Mouse (Mus musculus) myocyte (in vitro differentiated cells): Measurements from ENCODE around the gene Trmt10b. TPM values are rescaled to one million over a fixed set of nuclear protein-coding genes. Genes with fewer than 3 reads are reported as not detected.

Experiments used
- H3K27me3 ChIP-seq: one replicate; pipeline ENCODE4 v1.6.1; 2011; ENCODE audit not compliant: control insufficient read depth, insufficient read depth, insufficient read length
- H3K36me3 ChIP-seq: one replicate; pipeline ENCODE4 v1.6.1; 2011; ENCODE audit not compliant: control insufficient read depth, insufficient read depth
- H3K4me2 ChIP-seq: one replicate; pipeline ENCODE4 v1.6.1; 2011; ENCODE audit warnings: low read depth, control low read depth
- H3K4me3 ChIP-seq: one replicate; pipeline ENCODE4 v1.5.1; 2011; ENCODE audit warnings: mild to moderate bottlenecking, control low read depth, moderate library complexity
- H3K79me2 ChIP-seq: one replicate; pipeline ENCODE4 v1.6.1; 2011; ENCODE audit not compliant: control insufficient read depth, insufficient read depth
- H3ac ChIP-seq: one replicate; pipeline ENCODE4 v1.6.1; 2011; ENCODE audit not compliant: control insufficient read depth, insufficient read length
- CEBPB ChIP-seq: IDR thresholded peaks from 2 replicates; pipeline ENCODE4 v1.6.1; 2011; ENCODE audit warnings: mild to moderate bottlenecking, moderate library complexity; ENCODE audit not compliant: poor library complexity, insufficient read depth, severe bottlenecking
- E2F4 ChIP-seq: IDR thresholded peaks from one replicate; pipeline ENCODE4 v1.6.1; 2011; ENCODE audit warnings: mild to moderate bottlenecking, control low read depth, moderate library complexity; ENCODE audit not compliant: insufficient read depth
- MAX ChIP-seq: IDR thresholded peaks from one replicate; pipeline ENCODE4 v1.6.1; 2011; ENCODE audit warnings: low read depth, mild to moderate bottlenecking, control low read depth
- MYOD1 ChIP-seq, 3 experiments: IDR thresholded peaks; one replicate each; pipeline ENCODE4 v1.6.1; 2011; ENCODE audit warnings: control low read depth in 2 of 3, low read depth in 2 of 3, mild to moderate bottlenecking in 2 of 3, moderate library complexity in 1 of 3; ENCODE audit not compliant: insufficient read length in 2 of 3, control insufficient read depth in 1 of 3
- MYOG ChIP-seq, 3 experiments: IDR thresholded peaks; one replicate each; pipeline ENCODE4 v1.6.1; 2011; ENCODE audit warnings: control low read depth in 2 of 3, low read depth in 2 of 3, mild to moderate bottlenecking in 2 of 3; ENCODE audit not compliant: insufficient read length in 2 of 3, control insufficient read depth in 1 of 3, insufficient read depth in 1 of 3
- POLR2A ChIP-seq: IDR thresholded peaks from one replicate; pipeline ENCODE4 v1.6.1; 2011; ENCODE audit warnings: low read depth, mild to moderate bottlenecking, control low read depth, moderate library complexity; ENCODE audit not compliant: insufficient read length
- POLR2AphosphoS2 ChIP-seq: IDR thresholded peaks from one replicate; pipeline ENCODE4 v1.6.1; 2011; ENCODE audit warnings: low read depth, control low read depth; ENCODE audit not compliant: insufficient read length
- REST ChIP-seq: IDR thresholded peaks from one replicate; pipeline ENCODE4 v1.6.1; 2011; ENCODE audit warnings: mild to moderate bottlenecking, control low read depth, moderate library complexity; ENCODE audit not compliant: insufficient read depth, insufficient read length
- SRF ChIP-seq: IDR thresholded peaks from one replicate; pipeline ENCODE4 v1.6.1; 2011; ENCODE audit warnings: low read depth; ENCODE audit not compliant: control insufficient read depth, insufficient read length
- TCF12 ChIP-seq: IDR thresholded peaks from one replicate; pipeline ENCODE4 v1.6.1; 2011; ENCODE audit warnings: mild to moderate bottlenecking, control low read depth; ENCODE audit not compliant: poor library complexity, insufficient read depth, severe bottlenecking
- TCF3 ChIP-seq: IDR thresholded peaks from one replicate; pipeline ENCODE4 v1.6.1; 2011; ENCODE audit warnings: low read depth, control low read depth; ENCODE audit not compliant: insufficient read length
- USF1 ChIP-seq: IDR thresholded peaks from one replicate; pipeline ENCODE4 v1.6.1; 2011; ENCODE audit warnings: low read depth, mild to moderate bottlenecking, control low read depth, moderate library complexity
- polyA plus RNA-seq: library from polyadenylated mRNA; unstranded; fragments of >200 nt; fragmentation: generic; extraction: Trizol; gene quantifications from one replicate; pipeline ENCODE4 v1.2.1, GENCODE M21; 2012; ENCODE audit warnings: missing spikeins

Gene Trmt10b
- polyA plus RNA-seq, 1 experiment, result 4.4 TPM

DNA sequence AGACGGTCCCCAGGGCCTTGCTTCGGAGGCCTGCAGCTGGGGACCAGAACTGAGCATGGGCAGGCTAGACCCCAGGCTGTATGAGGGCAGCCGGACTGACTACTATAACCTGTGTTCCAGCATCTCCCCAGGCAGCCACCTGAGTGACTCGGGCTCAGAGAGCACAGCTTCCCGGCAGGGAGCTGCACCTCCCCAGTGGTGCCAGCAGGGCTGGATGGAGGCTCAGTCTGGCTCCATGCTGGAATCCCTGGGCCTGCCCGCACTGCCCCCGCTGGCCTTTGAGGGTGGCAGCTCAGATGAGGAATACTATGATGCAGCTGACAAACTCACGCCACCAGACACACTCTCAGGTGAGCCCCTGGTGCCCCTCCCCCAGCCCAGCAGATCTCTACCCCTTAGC, 17.6 kb upstream of the Trmt10b start:
- no peaks in the 10 kb centered on the region for H3K27me3 ChIP-seq
- no peak overlapping the region for H3K4me2 ChIP-seq
- H3ac ChIP-seq, result no peak overlapping the region
- no peaks in the 10 kb centered on the region for H3K79me2 ChIP-seq
- H3K4me3 ChIP-seq, result no peak overlapping the region
- TF ChIP-seq TCF12, result no peak
- peaks cover 13% of the 10 kb centered on the region for H3K36me3 ChIP-seq

DNA sequence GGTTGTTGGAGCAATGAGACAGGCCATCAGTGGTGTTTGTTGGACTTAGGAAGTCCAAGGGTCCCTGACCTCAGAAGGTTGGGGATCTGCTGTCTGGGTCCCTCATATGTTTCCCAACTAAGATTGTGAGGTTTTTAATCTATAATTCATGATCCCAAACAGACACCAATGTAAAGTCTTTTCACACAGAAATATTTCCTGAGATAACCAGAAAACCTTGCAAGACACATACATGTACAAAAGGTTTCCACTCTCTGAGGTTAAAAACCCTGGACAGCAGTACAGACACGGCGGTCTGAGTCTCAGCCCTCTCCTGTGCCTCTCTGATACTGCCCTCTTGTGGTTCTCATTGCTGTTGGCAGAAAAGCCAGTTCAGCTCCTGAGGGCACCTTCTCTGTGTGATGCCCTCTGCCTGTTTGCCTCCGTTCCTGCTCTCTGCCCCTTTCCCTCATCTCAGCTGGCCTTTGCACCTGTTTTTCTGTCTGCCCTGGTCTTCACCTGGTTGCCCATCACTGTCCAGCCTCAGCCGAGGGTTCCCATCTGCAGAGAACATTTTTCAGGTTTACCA, 16.9 kb upstream of the Trmt10b start:
- no peak overlapping the region for H3K4me2 ChIP-seq
- no peaks in the 10 kb centered on the region for H3K27me3 ChIP-seq
- no peaks in the 10 kb centered on the region for H3K79me2 ChIP-seq
- H3ac ChIP-seq, result no peak overlapping the region
- TF ChIP-seq USF1, result no peak
- no peak for TF ChIP-seq CEBPB
- TF ChIP-seq TCF3, result no peak
- TF ChIP-seq MYOG (IDR thresholded peaks at IDR 0.05; ENCODE audit: control insufficient read depth in 1 of 3, insufficient read depth in 1 of 3, insufficient read length in 2 of 3, low read depth in 2 of 3), result no peak
- TF ChIP-seq POLR2A, result no peak
- no peak for TF ChIP-seq MAX
- TF ChIP-seq SRF, result no peak
- no peak for TF ChIP-seq E2F4
- no peak for TF ChIP-seq TCF12
- TF ChIP-seq POLR2AphosphoS2, result no peak
- TF ChIP-seq MYOD1 (IDR thresholded peaks at IDR 0.05; ENCODE audit: control insufficient read depth in 1 of 3, insufficient read length in 2 of 3, low read depth in 2 of 3), result no peak
- no peak overlapping the region for H3K4me3 ChIP-seq
- H3K36me3 ChIP-seq, result peaks cover 14% of the 10 kb centered on the region

DNA sequence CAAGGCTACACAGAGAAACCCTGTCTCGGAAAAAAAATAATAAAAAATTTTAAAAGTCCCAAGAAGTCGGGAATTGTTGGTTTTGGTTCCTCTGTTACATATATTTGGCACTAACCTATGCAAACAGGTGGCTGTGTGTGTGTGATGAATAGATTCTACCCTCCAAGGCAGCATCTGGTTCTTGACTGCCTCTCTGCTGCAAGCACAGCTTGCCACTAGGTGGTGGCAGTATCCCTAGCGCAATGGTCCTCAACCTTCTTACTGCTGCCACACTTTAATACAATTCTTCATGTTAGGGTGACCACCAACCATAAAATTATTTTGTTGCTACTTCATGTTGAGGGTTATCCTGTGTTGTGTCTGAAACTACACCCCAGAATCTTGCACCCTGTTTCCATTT, 10.6 kb upstream of the Trmt10b start:
- no peak overlapping the region for H3ac ChIP-seq
- no peak for TF ChIP-seq POLR2AphosphoS2
- TF ChIP-seq USF1, result no peak
- TF ChIP-seq TCF3, result no peak
- TF ChIP-seq CEBPB, result no peak
- no peak for TF ChIP-seq SRF
- TF ChIP-seq MAX, result no peak
- TF ChIP-seq REST, result no peak
- TF ChIP-seq MYOG (IDR thresholded peaks at IDR 0.05; ENCODE audit: control insufficient read depth in 1 of 3, insufficient read depth in 1 of 3, insufficient read length in 2 of 3, low read depth in 2 of 3), result no peak
- TF ChIP-seq MYOD1 (IDR thresholded peaks at IDR 0.05; ENCODE audit: control insufficient read depth in 1 of 3, insufficient read length in 2 of 3, low read depth in 2 of 3), result no peak
- no peaks in the 10 kb centered on the region for H3K79me2 ChIP-seq
- H3K36me3 ChIP-seq, result peaks cover 4% of the 10 kb centered on the region
- H3K27me3 ChIP-seq, result no peaks in the 10 kb centered on the region
- no peak overlapping the region for H3K4me3 ChIP-seq
- H3K4me2 ChIP-seq, result no peak overlapping the region

DNA sequence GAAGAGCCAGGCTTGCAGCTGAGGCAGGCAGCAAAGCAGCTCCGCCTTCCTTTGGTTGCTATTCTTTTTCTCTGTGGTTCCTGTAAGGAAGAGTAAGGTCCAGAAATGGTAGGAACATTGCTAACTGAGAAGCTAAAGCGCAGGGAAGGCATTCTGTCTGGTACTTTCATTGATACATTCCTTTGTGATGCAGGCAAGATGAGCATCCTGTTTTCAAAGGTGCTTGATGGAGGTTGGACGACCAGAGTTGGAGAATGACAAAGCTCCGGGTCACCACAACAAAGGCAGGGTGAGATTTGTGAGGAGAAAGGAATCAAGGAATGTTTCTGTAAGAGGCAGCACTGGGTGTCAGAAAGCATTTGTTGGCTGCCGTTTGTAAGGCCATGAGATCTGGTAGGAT, 9.0 kb upstream of the Trmt10b start:
- no peak overlapping the region for H3K4me3 ChIP-seq
- peak; percentile 15 for TF ChIP-seq POLR2AphosphoS2
- TF ChIP-seq MYOD1 (IDR thresholded peaks at IDR 0.05; ENCODE audit: control insufficient read depth in 1 of 3, insufficient read length in 2 of 3, low read depth in 2 of 3), result no peak
- no peak for TF ChIP-seq MYOG (IDR thresholded peaks at IDR 0.05; ENCODE audit: control insufficient read depth in 1 of 3, insufficient read depth in 1 of 3, insufficient read length in 2 of 3, low read depth in 2 of 3)
- no peak for TF ChIP-seq E2F4
- H3K27me3 ChIP-seq, result no peaks in the 10 kb centered on the region
- H3ac ChIP-seq, result no peak overlapping the region
- H3K4me2 ChIP-seq, result no peak overlapping the region
- H3K36me3 ChIP-seq, result peaks cover 4% of the 10 kb centered on the region
- no peaks in the 10 kb centered on the region for H3K79me2 ChIP-seq

DNA sequence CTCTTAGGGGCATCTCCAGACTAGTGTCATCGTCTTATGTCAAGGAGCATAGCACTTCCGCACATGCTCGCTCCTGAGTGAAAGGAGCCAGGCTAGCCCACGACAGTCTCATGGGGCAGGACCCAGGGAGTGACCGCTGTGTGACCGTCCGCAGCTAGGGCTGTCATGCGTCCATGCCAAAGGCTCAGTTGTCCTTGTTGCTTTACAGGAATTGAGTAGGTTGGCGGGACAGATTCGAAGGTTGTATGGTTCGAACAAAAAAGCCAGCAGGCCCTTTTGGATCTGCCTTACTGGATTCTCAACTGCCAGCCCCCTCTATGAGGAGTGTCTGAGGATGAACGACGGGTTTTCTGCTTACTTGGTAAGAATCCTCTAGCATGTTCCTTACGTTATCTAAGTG, 8.6 kb downstream of the Trmt10b start:
- Histone ChIP-seq H3K36me3 (peaks cover 12% of the 10 kb centered on the region), H3ac (no peak overlapping the region), H3K79me2 (no peaks in the 10 kb centered on the region), H3K4me3 (no peak overlapping the region), H3K4me2 (no peak overlapping the region), H3K27me3 (no peaks in the 10 kb centered on the region)
- no peak for TF ChIP-seq POLR2AphosphoS2
- no peak for TF ChIP-seq MAX

DNA sequence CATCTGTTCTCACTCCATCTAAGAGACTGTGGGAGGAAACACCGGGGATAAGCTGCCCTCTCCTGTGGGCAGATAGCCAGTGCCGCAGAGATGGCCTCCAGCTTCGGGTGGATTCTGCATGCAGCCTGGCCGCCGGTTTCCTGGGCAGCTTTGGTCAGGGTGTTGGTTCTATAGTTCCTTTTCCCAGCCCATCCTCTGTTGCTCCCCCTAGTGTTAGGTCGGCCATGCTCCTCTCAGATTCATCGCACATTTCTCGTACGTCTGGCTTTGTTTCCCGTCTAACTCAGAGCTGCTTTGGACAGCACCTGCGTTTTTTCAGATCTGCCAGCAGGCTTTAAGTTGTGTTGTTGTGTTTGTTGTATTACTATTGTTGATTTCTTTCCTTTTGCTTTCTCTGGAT, 11.1 kb downstream of the Trmt10b start:
- no peak overlapping the region for H3K4me3 ChIP-seq
- no peak overlapping the region for H3ac ChIP-seq
- H3K79me2 ChIP-seq, result no peaks in the 10 kb centered on the region
- no peak overlapping the region for H3K4me2 ChIP-seq
- TF ChIP-seq TCF12, result no peak
- no peak for TF ChIP-seq SRF
- TF ChIP-seq TCF3, result no peak
- no peak for TF ChIP-seq MAX
- no peak for TF ChIP-seq REST
- TF ChIP-seq MYOG (IDR thresholded peaks at IDR 0.05; ENCODE audit: control insufficient read depth in 1 of 3, insufficient read depth in 1 of 3, insufficient read length in 2 of 3, low read depth in 2 of 3), result no peak
- TF ChIP-seq POLR2AphosphoS2, result no peak
- no peak for TF ChIP-seq USF1
- TF ChIP-seq E2F4, result no peak
- TF ChIP-seq POLR2A, result no peak
- peaks cover 12% of the 10 kb centered on the region for H3K36me3 ChIP-seq
- no peaks in the 10 kb centered on the region for H3K27me3 ChIP-seq
